Mouse (Mus musculus) kidney, adult 2 months (tissue): ENCODE measurements around the gene Gpr107.

Experiments used
- CTCF ChIP-seq: fragments of 200-500 bp; conservative IDR thresholded peaks from 2 replicates; pipeline ENCODE4 v1.5.1; 2011; ENCODE audit warnings: low read depth, mild to moderate bottlenecking, control low read depth, low read length, moderate library complexity, mixed read lengths; ENCODE audit not compliant: insufficient read depth, insufficient read length
- POLR2A ChIP-seq: fragments of 200-500 bp; IDR thresholded peaks from one replicate; pipeline ENCODE4 v1.6.1; 2011; ENCODE audit warnings: low read depth, low read length, control low read depth

DNA sequence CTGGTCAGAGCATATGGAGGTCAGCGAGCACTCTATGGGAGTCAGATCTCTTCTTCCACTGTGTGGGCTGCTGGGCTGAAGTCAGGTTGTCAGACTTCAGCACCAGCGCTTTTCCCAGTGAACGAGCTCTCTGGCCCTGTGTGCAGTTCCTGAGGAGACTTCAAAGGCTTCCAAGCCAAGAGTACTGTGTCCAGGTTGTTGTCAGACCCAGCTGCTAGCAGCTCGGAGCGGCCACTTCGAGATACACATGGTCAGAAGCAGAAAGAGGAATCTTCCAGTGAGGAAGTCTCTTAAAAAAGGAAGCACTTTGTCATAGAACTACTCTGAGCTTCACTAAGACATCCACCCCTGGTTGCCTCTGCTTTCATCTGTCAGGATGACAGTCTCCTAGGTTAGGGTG lies 18.0 kb downstream of the Gpr107 start:
- no peak for TF ChIP-seq CTCF
- TF ChIP-seq POLR2A, result no peak
